Mouse (Mus musculus) frontal cortex, adult 2 months (tissue): ENCODE results near the gene Tpt1. TPM values are rescaled to one million over a fixed set of nuclear protein-coding genes. Genes with fewer than 3 reads are reported as not detected.
A peak's percentile ranks its signal among the peaks of the same experiment; 100 is the strongest.
"Not testable (repeated sequence)": the region's sequence is repeated elsewhere in the genome, so short reads cannot be mapped to it uniquely, and the experiment has no call there.

ENCODE experiments used
- DNase-seq, 2 experiments: peaks; one replicate each; pipeline ENCODE4 v3.0.0; 2022; ENCODE audit warnings: low spot score in 1 of 2; ENCODE audit errors: extremely low spot score in 1 of 2
- polyA plus RNA-seq: library from polyadenylated mRNA; depleted of rRNA; stranded (reverse); fragments of >200 nt; gene quantifications from 2 replicates; pipeline ENCODE4 v1.2.3, GENCODE M21; 2012

The Tpt1 gene
- polyA plus RNA-seq, 1 experiment, result 941 TPM

GRCm38 (mm10) chr14:75841758-75842157 is 3.1 kb upstream of the Tpt1 start:
- DNase-seq, result not testable (repeated sequence)

DNA sequence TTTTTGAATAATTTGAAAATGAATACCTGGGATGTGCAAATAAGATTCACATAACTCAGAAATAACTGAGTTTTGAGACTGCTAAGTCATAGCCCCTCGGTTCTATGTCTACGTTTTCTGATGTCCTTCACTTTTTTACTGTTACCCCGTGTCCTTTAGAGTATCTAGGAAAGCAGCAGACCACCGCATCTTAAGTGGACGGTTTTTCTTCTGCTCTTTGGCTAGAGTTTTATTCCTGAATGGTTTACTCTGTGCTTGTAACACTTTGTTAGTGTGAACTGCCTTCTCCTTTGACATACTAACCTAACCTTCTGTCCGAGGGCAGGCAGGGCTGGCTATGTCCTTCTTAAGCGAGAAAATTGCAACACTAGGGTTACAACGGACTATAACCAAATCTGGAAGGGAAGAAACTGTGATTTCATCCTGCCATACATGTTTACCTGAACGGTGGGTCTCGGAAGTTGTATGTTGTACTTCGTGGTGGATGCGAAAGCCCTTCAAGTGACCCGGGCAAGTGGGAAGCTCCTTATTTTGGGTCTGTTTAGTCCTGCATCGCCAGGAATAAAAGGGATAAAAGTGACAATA is 690 bp upstream of the Tpt1 start:
- DNase-seq, result no peak

DNA sequence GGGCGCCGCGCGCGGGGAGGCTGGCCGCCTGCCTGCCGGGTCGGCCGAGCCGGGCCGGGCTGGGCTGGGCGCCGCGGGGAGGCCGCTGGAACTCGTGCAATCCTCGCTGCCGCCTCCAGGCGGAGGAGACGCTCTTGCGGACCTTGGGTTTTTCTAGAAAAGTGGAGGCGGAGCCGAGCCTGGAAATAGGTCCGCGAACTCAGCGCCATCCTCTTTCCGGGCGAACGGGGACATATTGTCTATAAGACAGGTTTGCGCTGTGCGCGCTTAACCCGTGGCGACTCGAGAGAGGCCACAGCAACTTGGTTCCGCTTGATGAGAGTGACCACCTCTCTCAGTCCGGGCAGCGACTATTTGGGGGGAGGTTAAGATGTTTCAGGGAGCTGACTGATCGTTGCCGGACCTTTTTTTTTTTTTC is 814 bp downstream of the Tpt1 start:
- peak; percentile 79 to 89 for DNase-seq

- no peak for DNase-seq
Measured at GRCm38 (mm10) chr14:75847669-75848068, 2.8 kb downstream of the Tpt1 start.

DNA sequence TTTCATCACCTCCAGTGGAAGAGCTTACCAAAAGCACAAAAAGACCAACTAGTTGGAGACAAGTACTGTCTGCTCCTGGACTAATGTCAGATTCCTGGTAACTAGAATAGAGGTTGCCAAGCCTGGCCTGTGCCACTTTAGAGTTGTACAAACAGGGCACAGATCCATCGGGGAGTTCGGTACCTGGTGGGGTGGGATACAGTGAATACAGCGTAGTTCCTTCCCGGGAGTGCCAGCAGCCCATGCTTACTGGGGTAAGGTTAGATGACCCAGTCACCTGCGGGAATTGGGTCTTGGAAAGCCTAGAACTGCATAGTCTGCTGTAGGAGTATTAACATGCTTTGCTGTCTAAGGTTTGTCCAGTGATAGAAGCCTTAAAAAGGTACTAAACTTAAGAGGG is 3.6 kb downstream of the Tpt1 start:
- DNase-seq, result no peak

- DNase-seq, result no peak
Measured at GRCm38 (mm10) chr14:75849236-75849635, 4.3 kb downstream of the Tpt1 start.

GRCm38 (mm10) chr14:75849842-75850568 is 5.1 kb downstream of the Tpt1 start:
- peak in 1 of 2 experiments; percentile 69 for DNase-seq

- no peak for DNase-seq
Measured at GRCm38 (mm10) chr14:75850819-75851218, 5.9 kb downstream of the Tpt1 start.

DNA sequence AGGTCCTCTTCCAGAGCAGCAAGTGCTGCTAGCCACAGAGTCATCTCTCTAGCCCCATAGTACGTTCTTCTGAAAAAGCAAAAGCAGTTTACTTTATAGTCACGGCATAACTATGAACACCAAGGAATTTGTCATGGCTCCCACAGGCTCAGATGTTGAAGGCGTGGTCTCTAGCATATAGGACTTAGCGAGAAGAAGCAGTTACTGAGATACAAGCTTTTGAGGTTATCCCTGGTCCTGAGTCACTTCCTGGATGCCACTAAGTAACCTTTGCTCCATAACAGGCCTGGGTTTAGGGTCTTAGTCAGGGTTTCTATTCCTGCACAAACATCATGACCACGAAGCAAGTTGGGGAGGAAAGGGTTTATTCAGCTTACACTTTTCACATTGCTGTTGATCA is 7.1 kb downstream of the Tpt1 start:
- no peak for DNase-seq

GRCm38 (mm10) chr14:75855263-75855992 is 10.5 kb downstream of the Tpt1 start:
- DNase-seq, result peak in 1 of 2 experiments; percentile 51

DNA sequence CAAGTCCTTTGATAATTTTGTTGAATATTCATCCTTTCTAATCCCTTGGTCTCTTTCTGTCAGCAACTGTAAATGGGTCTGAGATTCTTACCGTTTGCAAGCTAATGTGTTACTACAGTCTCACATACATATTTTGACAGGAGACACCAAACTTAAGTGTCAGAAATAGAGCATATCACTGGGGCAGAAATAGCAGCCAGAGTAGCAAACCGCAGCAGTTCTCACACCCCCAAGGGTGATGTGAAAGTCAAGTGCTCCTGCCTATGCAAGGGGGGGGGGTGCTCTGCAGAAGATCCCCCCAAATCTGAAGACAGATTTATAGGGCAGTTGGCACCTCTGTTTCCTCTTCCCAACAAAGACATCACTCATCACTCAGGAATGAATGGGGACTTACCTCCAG is 13.3 kb downstream of the Tpt1 start:
- DNase-seq, result no peak

DNA sequence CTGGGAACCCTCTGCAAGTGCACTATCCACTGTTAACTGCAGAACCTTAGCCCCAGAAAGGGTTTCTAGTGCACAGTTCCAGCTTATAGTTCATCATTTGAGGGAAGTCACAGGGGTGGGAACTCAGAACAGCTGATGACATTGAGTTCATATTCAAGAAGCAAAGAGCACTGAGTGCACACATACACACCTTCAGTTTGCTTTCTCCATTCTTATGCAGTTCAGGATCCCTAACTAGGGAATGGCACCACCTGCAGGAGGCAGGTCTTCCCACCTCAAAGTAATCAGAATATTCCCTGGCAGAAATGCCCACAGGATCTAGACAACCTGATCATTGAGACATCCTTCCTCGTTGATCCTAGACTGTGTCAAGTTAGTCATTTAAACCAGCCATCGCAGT is 14.7 kb downstream of the Tpt1 start:
- DNase-seq, result no peak

DNA sequence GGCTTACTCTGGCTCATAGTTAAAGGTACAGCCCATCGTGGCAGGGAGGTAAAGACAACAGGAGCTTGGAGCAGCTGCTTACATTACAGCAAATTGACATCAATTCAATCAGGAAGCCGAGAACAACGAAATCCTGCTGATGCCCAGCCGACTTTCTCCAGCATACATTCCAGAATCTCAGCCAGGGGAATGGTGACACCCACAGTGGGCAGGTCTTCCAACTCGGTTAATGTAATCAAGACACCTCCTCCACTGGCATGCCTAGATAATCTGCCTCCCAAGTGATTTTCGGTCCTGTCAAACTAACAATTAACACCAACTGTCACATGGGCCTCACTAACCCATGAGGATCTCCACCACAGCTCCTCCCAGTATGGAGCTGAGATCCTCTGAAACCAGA is 17.8 kb downstream of the Tpt1 start:
- no peak for DNase-seq

DNA sequence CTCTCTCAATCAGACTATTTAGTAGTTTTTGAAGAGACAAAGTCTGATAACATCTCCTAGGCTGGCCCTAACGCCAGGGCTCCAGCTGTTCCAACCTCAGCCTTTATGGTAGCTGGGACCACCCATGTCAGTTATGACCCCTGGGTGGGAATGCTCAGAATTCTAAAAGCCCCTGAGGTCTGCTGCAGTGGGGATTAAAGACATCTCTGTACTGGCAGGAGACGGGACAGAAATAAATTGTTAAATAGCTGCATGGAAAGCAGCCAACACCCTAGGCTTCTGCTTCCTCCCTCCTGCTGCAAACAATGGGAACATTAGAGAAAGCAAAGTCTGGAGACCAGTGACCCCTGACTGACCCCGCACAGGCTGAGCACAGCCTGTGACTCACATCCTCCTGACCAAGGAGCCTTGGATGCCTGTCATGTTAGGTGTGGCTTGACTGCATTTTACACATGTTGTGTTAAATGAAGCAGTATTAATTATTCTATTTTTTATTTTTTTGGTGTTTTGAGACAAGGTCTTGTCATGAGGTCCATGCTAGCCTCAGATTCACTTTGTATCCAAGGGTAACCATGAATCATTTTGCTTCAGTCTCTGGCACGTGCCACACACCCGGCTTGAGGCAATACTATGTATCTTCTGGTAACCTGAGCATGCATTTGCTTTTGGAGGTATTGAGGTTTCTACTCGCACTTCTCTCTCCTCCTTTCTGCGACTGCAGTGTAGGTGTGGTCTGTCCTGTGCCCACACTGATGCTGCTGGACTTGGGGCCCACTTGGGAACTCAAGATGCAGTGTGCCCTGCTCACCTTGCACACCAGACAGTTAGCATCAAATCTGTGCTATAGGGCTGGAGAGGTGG is 18.9 kb downstream of the Tpt1 start:
- DNase-seq, result no peak

DNA sequence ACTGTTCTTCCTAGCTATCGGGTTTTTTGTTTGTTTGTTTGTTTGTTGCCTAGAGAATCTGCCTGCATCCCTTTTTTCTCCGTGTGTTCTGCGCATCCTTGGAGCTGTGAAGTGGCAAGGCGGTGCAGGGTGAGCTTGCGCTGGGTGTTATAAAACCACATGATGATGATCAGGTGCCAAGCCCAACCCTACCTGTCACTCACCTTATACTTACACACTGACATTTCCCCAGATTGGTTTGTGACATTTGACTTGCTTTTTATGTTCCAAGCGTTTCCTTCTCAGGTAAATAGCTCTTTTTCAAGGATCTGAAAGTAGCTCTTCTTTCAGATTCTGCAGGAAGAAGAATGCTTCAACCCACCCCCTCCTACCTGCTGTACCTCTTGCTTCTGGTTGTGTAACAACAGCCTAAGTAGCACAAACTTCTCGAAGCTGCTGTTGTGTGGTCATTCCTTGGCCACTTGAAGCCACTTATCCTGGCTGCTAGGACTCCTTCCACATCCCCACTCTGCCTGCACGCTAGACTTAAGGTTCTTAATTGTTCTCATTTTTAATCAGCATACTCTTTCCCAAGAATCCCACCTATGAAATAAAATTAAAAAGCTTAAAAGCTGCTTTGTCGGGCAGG is 21.9 kb downstream of the Tpt1 start:
- no peak for DNase-seq

GRCm38 (mm10) chr14:75868028-75868427 is 23.1 kb downstream of the Tpt1 start:
- not testable (repeated sequence) for DNase-seq

DNA sequence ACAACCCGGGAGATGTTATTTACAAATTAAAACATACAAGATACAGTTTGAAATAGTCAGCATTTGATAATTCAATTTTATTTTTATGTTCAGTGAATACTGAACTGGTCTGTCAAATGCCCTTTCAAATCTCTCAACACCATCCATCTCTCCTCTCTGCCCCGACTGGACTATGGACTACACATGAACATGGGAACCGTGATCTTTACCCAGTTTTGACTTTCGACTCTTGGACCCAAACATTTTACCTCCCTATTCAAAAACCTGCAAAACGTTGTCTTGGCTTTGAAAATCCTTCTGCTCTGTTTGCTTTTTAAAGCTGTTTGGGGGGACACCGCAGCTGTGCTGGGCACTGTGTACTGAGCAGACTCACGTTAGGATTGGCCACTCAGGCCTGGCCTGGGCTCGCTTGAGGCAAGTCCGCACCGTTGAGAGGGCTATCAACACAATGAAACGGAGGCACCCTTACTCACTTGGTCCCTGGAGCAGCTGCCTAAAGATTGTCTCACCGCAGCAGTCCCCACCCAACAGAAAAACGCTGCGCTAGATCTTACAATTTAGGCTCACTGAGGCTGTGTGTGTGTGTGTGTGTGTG is 25.0 kb downstream of the Tpt1 start:
- no peak for DNase-seq

DNA sequence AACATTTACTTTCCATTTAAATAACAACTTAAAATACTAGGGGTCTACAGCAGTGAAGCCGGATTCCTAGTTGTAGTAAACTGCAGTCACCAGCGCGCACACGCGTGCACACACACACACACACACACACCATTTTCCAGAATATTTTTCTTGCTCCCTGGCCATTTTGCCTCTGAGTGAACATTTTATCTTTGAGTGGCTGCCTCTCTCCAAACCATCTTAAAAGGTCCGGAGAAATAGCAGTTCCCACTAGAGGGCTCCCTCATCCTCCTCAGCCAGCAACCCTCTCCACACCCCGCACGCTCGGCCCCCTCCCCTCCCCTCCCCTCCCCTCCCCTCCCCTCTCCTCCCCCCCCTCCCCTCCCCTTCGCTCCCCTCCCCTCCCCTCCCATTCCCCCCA is 25.7 kb downstream of the Tpt1 start:
- DNase-seq, result peak in 1 of 2 experiments; percentile 76

- DNase-seq, result no peak
Measured at GRCm38 (mm10) chr14:75871111-75871510, 26.2 kb downstream of the Tpt1 start.

- no peak for DNase-seq
Measured at GRCm38 (mm10) chr14:75871750-75872149, 26.9 kb downstream of the Tpt1 start.
